Mouse (Mus musculus) v-Abl transformed pro-B cells (cell line): Measurements from ENCODE around the gene Prkcb.

Experiments used
- in situ Hi-C, 2 experiments: fragments of 400-800 bp; cut with MboI; formaldehyde crosslinking; loops; one replicate each; pipeline ENCODE4 v1.15.1; 2025; ENCODE audit not compliant: unreplicated experiment in 2 of 2

Prkcb gene

GRCm38 (mm10) chr7:122315720-122316331 is 27.3 kb downstream of the Prkcb start:
- in situ Hi-C loops = no loop called here

GRCm38 (mm10) chr7:122316681-122317080 is 28.1 kb downstream of the Prkcb start:
- in situ Hi-C loops = no loop called here

- in situ Hi-C loops = no loop called here
Observed at GRCm38 (mm10) chr7:122317485-122317884, 28.9 kb downstream of the Prkcb start.

- in situ Hi-C loops = no loop called here
Observed at GRCm38 (mm10) chr7:122319566-122319965, 31.0 kb downstream of the Prkcb start.

GRCm38 (mm10) chr7:122320843-122321544 is 32.4 kb downstream of the Prkcb start:
- in situ Hi-C loops = no loop called here

- in situ Hi-C loops = no loop called here
Observed at GRCm38 (mm10) chr7:122322038-122322690, 33.6 kb downstream of the Prkcb start.

- in situ Hi-C loops = no loop called here
Observed at GRCm38 (mm10) chr7:122327942-122328341, 39.4 kb downstream of the Prkcb start.

- in situ Hi-C loops = no loop called here
Observed at GRCm38 (mm10) chr7:122328466-122328865, 39.9 kb downstream of the Prkcb start.

- in situ Hi-C loops = no loop called here
Observed at GRCm38 (mm10) chr7:122329588-122329987, 41.0 kb downstream of the Prkcb start.

GRCm38 (mm10) chr7:122333686-122334085 is 45.1 kb downstream of the Prkcb start:
- in situ Hi-C loops = no loop called here

GRCm38 (mm10) chr7:122337302-122337701 is 48.8 kb downstream of the Prkcb start:
- in situ Hi-C loops = no loop called here

GRCm38 (mm10) chr7:122338055-122338454 is 49.5 kb downstream of the Prkcb start:
- in situ Hi-C loops = no loop called here

- in situ Hi-C loops = no loop called here
Observed at GRCm38 (mm10) chr7:122339476-122339875, 50.9 kb downstream of the Prkcb start.

GRCm38 (mm10) chr7:122341813-122342212 is 53.3 kb downstream of the Prkcb start:
- in situ Hi-C loops = no loop called here

- in situ Hi-C loops = no loop called here
Observed at GRCm38 (mm10) chr7:122344656-122345055, 56.1 kb downstream of the Prkcb start.

GRCm38 (mm10) chr7:122346251-122347242 is 58.0 kb downstream of the Prkcb start:
- in situ Hi-C loops = no loop called here

- in situ Hi-C loops = no loop called here
Observed at GRCm38 (mm10) chr7:122347433-122347832, 58.9 kb downstream of the Prkcb start.

GRCm38 (mm10) chr7:122349961-122350360 is 61.4 kb downstream of the Prkcb start:
- in situ Hi-C loops = loop anchor here (5.0 kb wide), 4 partner anchors 37 to 97 kb away; no protein-coding TSS in a partner anchor

- in situ Hi-C loops = loop anchor here (5.0 kb wide), 4 partner anchors 37 to 97 kb away; no protein-coding TSS in a partner anchor
Observed at GRCm38 (mm10) chr7:122350741-122351140, 62.2 kb downstream of the Prkcb start.

GRCm38 (mm10) chr7:122351816-122352215 is 63.3 kb downstream of the Prkcb start:
- in situ Hi-C loops = loop anchor here (5.0 kb wide), 4 partner anchors 35 to 95 kb away; no protein-coding TSS in a partner anchor
